Mouse (Mus musculus) erythroblast, embryonic 14.5 days (primary cell): Measurements from ENCODE around the gene Gstz1. TPM values are rescaled to one million over a fixed set of nuclear protein-coding genes. Genes with fewer than 3 reads are reported as not detected.

Experiments used
- H3K27me3 ChIP-seq: 2 replicates; pipeline ENCODE4 v1.6.1; 2012; ENCODE audit warnings: inconsistent platforms; ENCODE audit not compliant: control insufficient read depth
- H3K36me3 ChIP-seq: 2 replicates; pipeline ENCODE4 v1.6.1; 2012; ENCODE audit warnings: mild to moderate bottlenecking, inconsistent platforms; ENCODE audit not compliant: control insufficient read depth
- H3K4me1 ChIP-seq: 2 replicates; pipeline ENCODE4 v1.6.1; 2012; ENCODE audit warnings: inconsistent platforms; ENCODE audit not compliant: control insufficient read depth
- H3K4me3 ChIP-seq: replicated peaks from 2 replicates; pipeline ENCODE3; 2012; ENCODE audit warnings: moderate library complexity, mild to moderate bottlenecking, inconsistent platforms
- H3K9me3 ChIP-seq: 2 replicates; pipeline ENCODE4 v1.6.1; 2012; ENCODE audit warnings: low read length, inconsistent platforms, mixed read lengths; ENCODE audit not compliant: control insufficient read depth
- GATA1 ChIP-seq: IDR thresholded peaks from 2 replicates; pipeline ENCODE4 v1.6.1; 2012; ENCODE audit warnings: low read length, inconsistent platforms, mixed read lengths
- TAL1 ChIP-seq: IDR thresholded peaks from 3 replicates; pipeline ENCODE4 v1.6.1; 2012; ENCODE audit warnings: low read length, inconsistent platforms, mixed read lengths
- polyA plus RNA-seq: library from polyadenylated mRNA; stranded (reverse); fragments of >175 nt; gene quantifications from 2 replicates; pipeline ENCODE4 v1.2.3, GENCODE M21; 2012

The Gstz1 gene
- polyA plus RNA-seq, 1 experiment, result 0.29 TPM

DNA sequence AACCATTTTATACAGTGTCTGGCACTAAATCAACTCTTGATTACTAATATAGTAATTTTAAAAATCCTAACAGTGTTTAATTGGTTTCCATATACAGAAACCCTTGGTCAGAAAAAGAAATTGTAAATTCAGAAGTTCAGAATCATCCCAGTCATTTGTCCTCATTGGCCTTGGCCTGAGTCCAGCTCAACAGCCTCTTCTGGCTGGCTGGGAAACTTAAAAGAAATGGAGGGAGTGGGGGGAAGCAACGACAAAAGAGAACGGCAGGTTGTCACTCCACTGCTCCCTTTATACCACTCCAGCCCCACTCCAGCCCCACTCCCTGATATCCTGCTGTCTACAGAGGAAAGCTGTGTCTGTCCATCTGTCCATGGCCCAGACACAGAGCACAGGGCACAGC is 15.8 kb upstream of the Gstz1 start:
- Histone ChIP-seq H3K36me3 (peaks cover 22% of the 10 kb centered on the region), H3K9me3 (no peaks in the 10 kb centered on the region), H3K27me3 (no peaks in the 10 kb centered on the region), H3K4me1 (peaks cover 11% of the 10 kb centered on the region), H3K4me3 (no peak overlapping the region)
- no peak for TF ChIP-seq TAL1
- no peak for TF ChIP-seq GATA1

DNA sequence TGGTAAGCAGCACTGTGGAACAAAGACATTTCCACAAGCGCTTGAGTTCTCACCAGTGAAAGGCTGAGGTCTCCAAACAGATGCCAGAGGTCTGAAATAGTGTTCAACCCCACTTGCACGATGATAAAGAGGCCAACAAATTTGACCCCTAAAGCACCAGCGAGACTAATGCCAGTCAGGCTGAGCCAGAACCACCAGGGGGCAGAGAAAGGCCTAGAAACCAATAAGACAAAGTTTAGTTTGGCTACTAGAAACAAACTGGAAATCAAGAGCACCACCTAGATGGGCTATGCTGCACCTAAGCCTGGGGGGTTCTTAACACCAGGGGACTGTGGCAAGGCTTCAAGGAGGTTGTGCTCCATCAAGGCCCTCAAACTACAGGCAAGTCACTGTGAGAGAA is 15.3 kb upstream of the Gstz1 start:
- H3K36me3 ChIP-seq, result peaks cover 22% of the 10 kb centered on the region

DNA sequence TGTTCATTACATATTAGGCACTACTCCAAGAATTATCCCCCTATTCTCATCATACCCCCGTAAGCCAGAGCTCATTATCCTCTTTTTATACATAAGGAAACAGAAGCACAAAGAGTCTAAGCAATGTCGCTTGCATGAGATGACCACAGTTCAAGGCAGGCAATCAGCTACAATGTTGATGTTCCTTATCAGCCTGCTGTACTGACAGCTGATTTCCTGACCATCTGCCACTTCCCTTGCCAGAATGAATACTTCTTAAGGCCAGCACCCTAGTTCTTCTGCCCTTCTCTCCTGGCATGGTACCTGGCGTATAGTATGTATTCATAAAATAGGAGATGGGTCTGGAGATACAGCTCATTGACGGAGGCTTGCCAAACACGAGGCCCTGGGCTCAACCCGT is 14.8 kb upstream of the Gstz1 start:
- Histone ChIP-seq H3K9me3 (no peaks in the 10 kb centered on the region), H3K36me3 (peaks cover 20% of the 10 kb centered on the region), H3K4me3 (no peak overlapping the region), H3K27me3 (no peaks in the 10 kb centered on the region), H3K4me1 (peaks cover 11% of the 10 kb centered on the region)
- TF ChIP-seq GATA1, result no peak

More for the DNA sequence above, 15.3 kb upstream of the Gstz1 start:
- H3K9me3 ChIP-seq, result no peaks in the 10 kb centered on the region
- TF ChIP-seq GATA1, result no peak
- no peak for TF ChIP-seq TAL1
- H3K27me3 ChIP-seq, result no peaks in the 10 kb centered on the region
- no peak overlapping the region for H3K4me3 ChIP-seq
- peaks cover 11% of the 10 kb centered on the region for H3K4me1 ChIP-seq

DNA sequence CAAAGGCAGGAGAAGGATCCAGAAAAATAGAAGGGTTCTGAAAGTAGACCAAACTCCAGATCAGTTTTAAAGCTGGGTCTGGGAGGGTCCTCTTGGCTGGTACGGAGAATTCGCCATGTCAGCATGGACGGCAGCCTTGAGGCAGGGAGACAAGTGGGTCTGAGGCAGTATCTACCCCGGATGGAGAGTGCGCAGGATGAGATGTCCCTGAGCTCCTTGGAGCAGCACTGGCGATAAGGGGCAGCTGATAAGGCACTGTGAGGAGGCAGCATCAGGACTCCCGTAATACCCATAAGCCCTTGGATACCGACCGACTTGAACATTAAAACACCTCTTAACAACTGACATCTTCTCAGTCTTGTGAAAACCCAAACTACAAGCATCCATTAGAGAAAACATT is 14.2 kb upstream of the Gstz1 start:
- Histone ChIP-seq H3K27me3 (no peaks in the 10 kb centered on the region), H3K4me3 (no peak overlapping the region), H3K9me3 (no peaks in the 10 kb centered on the region), H3K36me3 (peaks cover 20% of the 10 kb centered on the region), H3K4me1 (peaks cover 11% of the 10 kb centered on the region)
- TF ChIP-seq TAL1, result no peak
- TF ChIP-seq GATA1, result no peak

DNA sequence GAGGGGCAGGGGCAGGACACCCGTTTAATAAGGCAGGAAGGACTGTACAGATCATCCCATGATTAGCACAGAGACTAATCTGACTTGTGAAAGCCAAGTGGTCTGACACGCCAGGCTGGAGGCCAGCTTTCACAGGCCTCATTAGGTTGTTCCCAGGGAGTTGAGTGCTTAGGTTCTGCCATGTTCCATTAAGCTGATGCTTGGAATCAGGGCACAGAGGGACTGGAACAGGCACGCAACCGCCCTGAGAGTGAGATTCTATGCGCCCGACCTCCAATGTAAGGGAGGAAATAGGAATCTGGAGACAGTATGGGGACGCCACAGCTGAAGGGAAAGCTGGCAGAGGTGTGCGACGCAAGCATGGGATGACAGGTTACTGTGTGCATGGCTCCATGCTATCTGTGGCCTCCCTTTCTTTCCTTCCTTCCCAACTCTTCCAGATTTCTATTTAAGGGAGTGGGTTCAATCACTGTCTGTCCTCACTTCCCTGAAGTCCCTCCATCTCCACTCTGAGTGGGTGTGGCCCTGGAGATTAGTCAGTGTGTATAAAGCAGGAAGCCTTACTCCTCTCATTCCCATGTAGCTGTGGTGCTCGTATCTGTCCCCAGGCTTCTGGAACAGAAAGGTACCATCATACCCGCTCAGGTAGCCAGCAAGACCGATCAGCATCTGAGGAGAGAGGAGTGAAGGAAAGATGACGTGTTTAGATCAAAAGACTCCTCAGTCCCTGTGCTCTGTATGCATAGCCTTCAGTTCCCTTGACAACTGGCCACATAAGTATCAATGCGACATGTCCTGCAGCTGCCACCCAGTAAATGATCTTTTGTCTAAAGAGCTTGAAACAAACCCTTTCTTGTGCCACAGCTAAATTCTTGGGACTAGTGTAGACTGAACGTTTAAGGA is 9.3 kb upstream of the Gstz1 start:
- Histone ChIP-seq H3K27me3 (no peaks in the 10 kb centered on the region), H3K4me3 (no peak overlapping the region), H3K36me3 (peaks cover 7% of the 10 kb centered on the region), H3K4me1 (peaks cover 5% of the 10 kb centered on the region), H3K9me3 (no peaks in the 10 kb centered on the region)
- no peak for TF ChIP-seq GATA1
- no peak for TF ChIP-seq TAL1

DNA sequence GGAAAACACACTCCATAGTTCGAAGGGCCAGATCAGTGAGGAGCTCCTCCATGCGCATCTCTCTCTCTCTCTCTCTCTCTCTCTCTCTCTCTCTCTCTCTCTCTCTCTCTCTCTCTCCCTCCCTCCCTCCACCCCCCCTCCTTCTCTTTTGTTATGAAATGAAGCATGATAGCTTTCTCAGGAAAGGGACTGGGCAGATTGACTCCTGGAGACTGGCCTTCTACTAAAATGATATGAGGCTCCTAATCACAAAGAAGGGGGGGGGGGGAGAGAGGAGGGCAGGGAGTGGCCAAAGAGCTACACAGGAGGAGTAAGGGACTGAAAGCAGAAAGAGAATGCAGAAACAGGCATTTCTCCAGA is 8.6 kb upstream of the Gstz1 start:
- H3K36me3 ChIP-seq, result peaks cover 7% of the 10 kb centered on the region
- H3K4me3 ChIP-seq, result no peak overlapping the region
- no peaks in the 10 kb centered on the region for H3K9me3 ChIP-seq
- TF ChIP-seq TAL1 (no peak), GATA1 (no peak)
- H3K27me3 ChIP-seq, result no peaks in the 10 kb centered on the region
- H3K4me1 ChIP-seq, result no peaks in the 10 kb centered on the region

DNA sequence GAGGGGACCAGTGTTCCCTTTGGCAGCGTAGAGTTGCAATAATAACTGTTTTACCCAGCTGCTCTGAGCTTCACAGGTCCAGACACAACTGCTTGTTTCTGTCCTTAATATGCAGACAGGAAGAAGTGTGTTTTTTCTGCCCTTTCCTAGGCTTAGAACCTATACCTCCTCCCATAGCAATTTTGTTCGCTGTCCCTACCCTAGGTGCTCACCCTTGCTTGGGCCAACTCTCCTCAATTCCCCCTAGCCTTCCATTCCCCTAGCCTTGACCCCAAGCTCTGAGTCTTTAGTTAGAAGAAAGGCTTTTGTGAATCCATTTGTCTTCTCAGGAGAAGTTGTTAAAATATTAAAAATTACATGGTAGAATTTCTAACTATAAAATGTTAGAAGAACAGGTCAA is 8.2 kb upstream of the Gstz1 start:
- Histone ChIP-seq H3K4me1 (no peaks in the 10 kb centered on the region), H3K36me3 (peaks cover 7% of the 10 kb centered on the region), H3K4me3 (no peak overlapping the region), H3K9me3 (no peaks in the 10 kb centered on the region), H3K27me3 (no peaks in the 10 kb centered on the region)
- TF ChIP-seq GATA1 (no peak), TAL1 (no peak)

DNA sequence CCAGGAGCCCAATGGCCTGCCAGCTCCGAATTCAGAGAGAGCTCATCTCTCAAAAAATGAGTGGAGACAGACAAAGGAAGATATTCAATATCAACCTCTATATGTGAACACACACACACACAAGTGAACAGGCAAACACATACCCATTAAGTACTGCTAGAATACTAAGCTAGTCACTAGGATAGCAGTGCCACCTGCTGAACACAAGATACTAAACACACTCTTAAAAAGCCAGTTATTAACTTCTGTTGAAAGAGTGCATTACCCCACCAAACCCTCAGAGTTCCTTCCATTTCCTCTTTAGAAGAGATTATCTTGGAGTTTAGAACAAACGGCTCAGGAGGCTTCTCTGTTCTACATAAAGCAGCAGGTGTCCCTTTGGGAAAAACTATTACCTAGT is 4.8 kb upstream of the Gstz1 start:
- Histone ChIP-seq H3K4me1 (peaks cover 15% of the 10 kb centered on the region), H3K27me3 (no peaks in the 10 kb centered on the region), H3K9me3 (no peaks in the 10 kb centered on the region), H3K4me3 (no peak overlapping the region), H3K36me3 (peaks cover 7% of the 10 kb centered on the region)
- TF ChIP-seq TAL1, result no peak
- no peak for TF ChIP-seq GATA1

DNA sequence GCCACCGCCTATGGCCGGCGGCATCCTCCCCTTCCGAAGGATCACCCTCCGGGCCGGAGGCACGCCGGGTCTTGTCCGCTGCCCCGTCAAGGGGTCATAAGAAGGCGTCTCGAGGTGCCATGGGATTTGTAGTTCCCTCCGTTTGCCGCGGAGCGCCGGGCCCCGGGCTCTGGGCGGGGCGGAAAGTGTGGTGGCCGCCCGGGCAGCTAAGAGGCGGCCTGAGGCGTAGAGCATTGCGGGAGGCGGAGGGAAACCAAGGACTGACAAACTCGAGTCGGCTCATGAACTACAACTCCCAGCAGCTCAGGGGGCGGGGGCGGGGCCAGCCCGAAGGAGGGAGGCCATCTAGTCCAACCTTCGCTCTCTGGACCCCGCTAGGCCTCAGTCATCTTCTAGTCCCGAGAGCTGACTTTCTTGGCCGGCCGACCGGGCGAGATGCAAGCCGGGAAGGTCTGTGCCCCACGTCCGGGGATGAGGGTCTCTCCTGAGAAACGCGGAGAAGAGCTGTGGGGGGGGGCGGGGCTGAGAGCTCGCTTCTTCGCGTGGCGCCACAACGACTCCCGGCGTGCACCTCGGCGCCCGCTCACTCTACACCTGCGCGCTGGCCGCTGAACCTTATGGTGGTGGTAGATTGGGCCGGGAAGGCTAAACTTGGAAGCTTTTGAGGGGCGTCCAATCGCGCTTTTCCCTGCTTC is 577 bp downstream of the Gstz1 start, which contains the start of gene Pomt2:
Pomt2 (minus strand) TSS at position 574 of the 695 bp plus-strand sequence.
- Histone ChIP-seq H3K9me3 (peaks cover 15% of the 10 kb centered on the region), H3K4me1 (peaks cover 25% of the 10 kb centered on the region), H3K4me3 (peak within 1 kb of the TSS; percentile 97), H3K36me3 (peaks cover 9% of the 10 kb centered on the region), H3K27me3 (no peaks in the 10 kb centered on the region)
- TF ChIP-seq GATA1 (no peak), TAL1 (no peak)
